Mouse (Mus musculus): Measurements from ENCODE around the gene B2m.

DNA sequence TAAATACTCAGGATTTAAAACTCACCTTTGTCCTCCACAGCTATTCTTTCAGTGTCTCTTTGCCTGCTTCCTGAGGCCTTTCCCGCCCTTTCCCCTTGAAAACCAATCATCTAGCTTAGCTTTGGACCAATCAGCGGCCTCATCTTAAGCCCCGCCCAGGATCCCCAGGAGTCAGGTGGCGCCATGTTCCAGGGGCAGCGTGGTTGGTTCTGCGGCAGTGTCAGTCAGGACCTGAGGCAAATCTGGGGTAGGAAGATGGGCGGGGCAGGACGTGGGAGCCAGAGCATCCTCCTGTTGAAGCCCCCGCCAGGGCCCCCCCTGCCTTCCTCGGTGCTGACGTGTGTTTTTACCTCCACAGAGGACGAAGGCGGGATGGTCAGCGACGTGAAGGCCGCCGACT lies 38.6 kb downstream of the B2m start, which contains the start of the genes Patl2 and Terb2:
- TF ChIP-seq CTCF (IDR thresholded peaks at IDR 0.05; ENCODE audit: low read depth, low read length) (no peak), POLR2A (IDR thresholded peaks at IDR 0.05; ENCODE audit: insufficient read depth, low read length) (no peak)

All from ES-Bruce4 (cell line).